Mouse (Mus musculus): ENCODE measurements around the gene Noc2l. TPM values are rescaled to one million over a fixed set of nuclear protein-coding genes. Genes with fewer than 3 reads are reported as not detected.

The Noc2l gene
- total and polyA plus RNA-seq, 2 experiments, result 16.4 to 35.8 TPM

- Histone ChIP-seq H3K27ac (replicated peaks; ENCODE audit: insufficient read depth, low read depth, low read length) (no peak overlapping the region), H3K9ac (ENCODE audit: low read depth, low read length) (no peak overlapping the region), H3K36me3 (ENCODE audit: control insufficient read depth, insufficient read depth, low read length) (no peaks in the 10 kb centered on the region), H3K4me3 (ENCODE audit: insufficient read depth, low read depth, low read length) (no peak overlapping the region), H3K27me3 (ENCODE audit: control insufficient read depth, insufficient read depth, low read length) (no peaks in the 10 kb centered on the region), H3K79me2 (ENCODE audit: control insufficient read depth, insufficient read depth, low read length) (0 out of 2 replicates have a peak, but pooled peaks cover 6% of the 10 kb centered on the region), H3K4me1 (ENCODE audit: control insufficient read depth, insufficient read depth, low read length) (peaks cover 7% of the 10 kb centered on the region; the same call in 1 of the 2 replicates)
- 86% methylated on average over 5 of the region's 5 CpGs for WGBS
- no peak for TF ChIP-seq CTCF (IDR thresholded peaks at IDR 0.05; ENCODE audit: low read depth, low read length)
- DNase-seq (ENCODE audit: extremely low read depth, low read depth, low spot score), result no peak
These were observed 41.9 kb upstream of the Noc2l start for GRCm38 (mm10) chr4:156193906-156194305.

GRCm38 (mm10) chr4:156194346-156194745 is 41.5 kb upstream of the Noc2l start:
- 82% methylated on average over 6 of the region's 6 CpGs for WGBS
- TF ChIP-seq CTCF (IDR thresholded peaks at IDR 0.05; ENCODE audit: low read depth, low read length) (no peak), POLR2A (IDR thresholded peaks at IDR 0.05; ENCODE audit: extremely low read depth, insufficient read depth, low read length) (no peak)
- Histone ChIP-seq H3K4me3 (ENCODE audit: insufficient read depth, low read depth, low read length) (no peak overlapping the region), H3K9ac (ENCODE audit: low read depth, low read length) (no peak overlapping the region), H3K27me3 (ENCODE audit: control insufficient read depth, insufficient read depth, low read length) (no peaks in the 10 kb centered on the region), H3K36me3 (ENCODE audit: control insufficient read depth, insufficient read depth, low read length) (no peaks in the 10 kb centered on the region), H3K27ac (replicated peaks; ENCODE audit: insufficient read depth, low read depth, low read length) (no peak overlapping the region), H3K4me1 (ENCODE audit: control insufficient read depth, insufficient read depth, low read length) (peaks cover 7% of the 10 kb centered on the region; the same call in 1 of the 2 replicates), H3K79me2 (ENCODE audit: control insufficient read depth, insufficient read depth, low read length) (0 out of 2 replicates have a peak, but pooled peaks cover 6% of the 10 kb centered on the region)
- DNase-seq (ENCODE audit: extremely low read depth, low read depth, low spot score), result no peak

- Histone ChIP-seq H3K4me3 (ENCODE audit: insufficient read depth, low read depth, low read length) (peak overlapping the region; percentile 91), H3K9ac (ENCODE audit: low read depth, low read length) (peak overlapping the region; percentile 96), H3K79me2 (ENCODE audit: control insufficient read depth, insufficient read depth, low read length) (0 out of 2 replicates have a peak, but pooled peaks cover 6% of the 10 kb centered on the region), H3K27me3 (ENCODE audit: control insufficient read depth, insufficient read depth, low read length) (no peaks in the 10 kb centered on the region), H3K27ac (replicated peaks; ENCODE audit: insufficient read depth, low read depth, low read length) (no peak overlapping the region), H3K36me3 (ENCODE audit: control insufficient read depth, insufficient read depth, low read length) (no peaks in the 10 kb centered on the region), H3K4me1 (ENCODE audit: control insufficient read depth, insufficient read depth, low read length) (peaks cover 7% of the 10 kb centered on the region; the same call in 1 of the 2 replicates)
- WGBS, result 17% methylated on average over 35 of the region's 35 CpGs
- no peak for DNase-seq (ENCODE audit: extremely low read depth, low read depth, low spot score)
- TF ChIP-seq CTCF (IDR thresholded peaks at IDR 0.05; ENCODE audit: low read depth, low read length) (no peak), POLR2A (IDR thresholded peaks at IDR 0.05; ENCODE audit: extremely low read depth, insufficient read depth, low read length) (no peak)
These were observed 39.6 kb upstream of the Noc2l start for GRCm38 (mm10) chr4:156195927-156196870.

GRCm38 (mm10) chr4:156197131-156197828 is 38.5 kb upstream of the Noc2l start, which contains the start of gene Agrn:
TSS of gene Agrn (minus strand) at chr4:156197488.
- peaks cover 8% of the 10 kb centered on the region; the same call in 1 of the 2 replicates for H3K4me1 ChIP-seq (ENCODE audit: control insufficient read depth, insufficient read depth, low read length)
- DNase-seq (ENCODE audit: extremely low read depth, low read depth, low spot score), result peak; percentile 22
- 0 out of 2 replicates have a peak, but pooled peaks cover 6% of the 10 kb centered on the region for H3K79me2 ChIP-seq (ENCODE audit: control insufficient read depth, insufficient read depth, low read length)
- H3K27me3 ChIP-seq (ENCODE audit: control insufficient read depth, insufficient read depth, low read length), result no peaks in the 10 kb centered on the region
- TF ChIP-seq CTCF (IDR thresholded peaks at IDR 0.05; ENCODE audit: low read depth, low read length), result no peak
- peak; percentile 78 for TF ChIP-seq POLR2A (IDR thresholded peaks at IDR 0.05; ENCODE audit: extremely low read depth, insufficient read depth, low read length)
- peak within 1 kb of the TSS; percentile 90 for H3K27ac ChIP-seq (replicated peaks; ENCODE audit: insufficient read depth, low read depth, low read length)
- H3K9ac ChIP-seq (ENCODE audit: low read depth, low read length), result peak within 1 kb of the TSS; percentile 96
- 1% methylated on average over 50 of the region's 88 CpGs for WGBS
- peak within 1 kb of the TSS; percentile 91 for H3K4me3 ChIP-seq (ENCODE audit: insufficient read depth, low read depth, low read length)
- no peaks in the 10 kb centered on the region for H3K36me3 ChIP-seq (ENCODE audit: control insufficient read depth, insufficient read depth, low read length)

- Histone ChIP-seq H3K4me3 (ENCODE audit: insufficient read depth, low read depth, low read length) (peak overlapping the region; percentile 76), H3K9ac (ENCODE audit: low read depth, low read length) (peak overlapping the region; percentile 84), H3K27me3 (ENCODE audit: control insufficient read depth, insufficient read depth, low read length) (no peaks in the 10 kb centered on the region), H3K27ac (replicated peaks; ENCODE audit: insufficient read depth, low read depth, low read length) (peak overlapping the region; percentile 90), H3K79me2 (ENCODE audit: control insufficient read depth, insufficient read depth, low read length) (0 out of 2 replicates have a peak, but pooled peaks cover 6% of the 10 kb centered on the region), H3K36me3 (ENCODE audit: control insufficient read depth, insufficient read depth, low read length) (no peaks in the 10 kb centered on the region), H3K4me1 (ENCODE audit: control insufficient read depth, insufficient read depth, low read length) (peaks cover 12% of the 10 kb centered on the region; the same call in 1 of the 2 replicates)
- WGBS, result 0% methylated on average over 25 of the region's 26 CpGs
- DNase-seq (ENCODE audit: extremely low read depth, low read depth, low spot score), result peak; percentile 81
- 0 out of 2 replicates have a peak, but pooled peaks have one; percentile 13 for TF ChIP-seq CTCF (IDR thresholded peaks at IDR 0.05; ENCODE audit: low read depth, low read length)
- TF ChIP-seq POLR2A (IDR thresholded peaks at IDR 0.05; ENCODE audit: extremely low read depth, insufficient read depth, low read length), result 0 out of 2 replicates have a peak, but pooled peaks have one; percentile 18
These were observed 38.0 kb upstream of the Noc2l start for GRCm38 (mm10) chr4:156197829-156198205.

All from liver, adult 2 months (tissue).